Mouse (Mus musculus): ENCODE data around the gene Pigyl.

GRCm38 (mm10) chr9:22162912-22163311, 6.3 kb downstream of the Pigyl start:
- no peak for TF ChIP-seq CTCF (IDR thresholded peaks at IDR 0.05; ENCODE audit: low read depth)
- TF ChIP-seq EP300 (IDR thresholded peaks at IDR 0.05; ENCODE audit: low read depth), result no peak
